Mouse (Mus musculus): ENCODE data around the gene Dock4. TPM values are rescaled to one million over a fixed set of nuclear protein-coding genes. Genes with fewer than 3 reads are reported as not detected.

The Dock4 gene
- total RNA-seq, 2 experiments from 2014 or later = 253 to 265 TPM

DNA sequence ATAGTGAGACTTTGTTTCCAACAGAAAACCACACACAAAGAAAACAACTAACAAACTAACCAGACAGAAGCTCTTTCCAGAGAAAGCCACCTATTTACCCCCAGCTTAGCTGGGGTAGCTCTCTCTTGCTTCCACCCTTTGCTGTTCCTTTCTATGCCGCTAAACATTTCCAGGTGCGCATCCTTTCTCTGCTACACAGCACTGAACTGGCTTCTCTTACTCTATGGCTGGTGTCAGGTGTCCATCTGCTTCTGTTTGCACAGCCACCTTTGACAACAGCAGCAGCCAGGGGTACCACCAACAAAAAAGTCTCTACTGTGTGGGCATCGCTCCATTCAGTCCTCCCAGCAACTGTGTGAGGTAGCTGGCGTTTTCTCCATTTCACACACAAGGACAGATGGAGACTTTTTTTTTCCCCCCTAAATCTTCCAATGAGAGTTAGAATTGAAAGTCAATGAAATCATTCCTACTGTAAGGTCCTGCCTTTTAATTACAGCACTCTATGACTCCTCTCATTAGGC, 122.7 kb downstream of the Dock4 start:
- no peak for TF ChIP-seq CTCF (conservative IDR thresholded peaks at IDR 0.05)
- DNase-seq (ENCODE audit: low spot score in 2 of 2) = no peak
- H3K27ac ChIP-seq = no peak overlapping the region
- H3K4me3 ChIP-seq = no peak overlapping the region

DNA sequence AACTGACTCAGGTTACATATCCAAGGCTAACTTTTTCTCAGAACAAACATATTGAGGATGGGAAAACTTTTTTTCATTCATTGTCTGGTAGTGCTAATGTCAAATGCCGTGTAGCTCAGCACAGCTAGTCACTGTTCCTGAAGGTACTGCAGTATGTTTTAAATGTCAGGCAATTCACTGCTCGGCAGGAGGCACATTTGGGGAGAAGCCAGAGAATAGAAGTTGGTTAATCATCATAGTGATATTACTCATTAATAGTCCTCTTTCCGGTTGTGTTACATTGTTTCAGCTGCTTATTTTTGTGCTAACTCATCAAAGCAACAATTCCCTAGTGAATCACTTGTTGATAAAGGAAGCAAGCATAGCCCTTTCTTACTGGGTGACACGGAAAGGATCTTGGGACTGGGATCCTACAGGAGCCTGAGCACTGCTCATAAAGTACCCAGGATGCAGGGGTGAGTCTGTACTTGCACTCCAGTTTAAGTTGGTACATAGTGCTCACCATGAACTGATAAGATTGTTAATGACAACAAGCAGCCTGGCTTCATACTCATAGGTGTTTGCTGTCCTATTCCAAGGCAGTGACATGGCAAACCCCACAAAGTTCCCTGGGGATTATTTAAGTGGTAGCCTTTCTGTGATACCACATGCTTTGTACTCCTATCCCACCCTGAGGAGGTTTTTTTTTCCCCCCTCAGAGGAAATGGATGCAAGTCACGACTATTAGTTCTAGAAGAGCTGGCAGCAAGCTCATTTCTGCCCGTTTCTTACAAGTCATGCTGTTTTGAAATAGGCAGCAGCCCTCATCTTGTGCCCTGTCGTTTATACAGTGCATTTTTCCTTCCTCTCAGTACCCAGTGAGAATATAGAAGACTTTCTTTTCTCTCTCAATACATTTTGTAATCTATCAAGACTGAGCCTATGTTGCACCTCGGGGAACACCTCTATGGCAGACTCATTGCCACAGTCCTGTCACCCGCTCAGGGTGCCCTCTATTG, 123.5 kb downstream of the Dock4 start:
- no peak for TF ChIP-seq CTCF (conservative IDR thresholded peaks at IDR 0.05)
- H3K4me3 ChIP-seq = no peak overlapping the region
- peak overlapping the region; percentile 50 for H3K27ac ChIP-seq
- DNase-seq (ENCODE audit: low spot score in 2 of 2) = peak in 1 of 2 experiments; percentile 41

DNA sequence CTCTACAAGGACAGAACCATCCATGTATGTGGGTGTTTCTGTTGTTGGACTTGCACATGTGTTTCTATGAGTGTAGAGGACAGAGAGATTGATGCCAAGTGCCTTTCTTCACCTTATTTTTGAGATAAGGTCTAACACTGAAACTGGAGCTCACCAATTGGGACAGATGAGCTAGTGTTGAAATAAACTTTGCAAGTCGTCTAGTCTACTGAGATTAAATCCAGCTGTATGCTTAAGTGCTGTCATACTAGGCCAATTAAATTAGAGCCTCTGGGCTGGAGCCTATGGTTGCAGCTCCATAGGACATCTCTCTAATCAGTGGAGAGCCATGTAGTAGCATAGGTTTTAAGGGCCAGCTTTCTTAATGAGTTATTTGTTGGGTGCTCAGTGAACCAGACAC, 124.5 kb downstream of the Dock4 start:
- TF ChIP-seq CTCF (conservative IDR thresholded peaks at IDR 0.05) = no peak
- no peak for DNase-seq (ENCODE audit: low spot score in 2 of 2)
- Histone ChIP-seq H3K27ac (no peak overlapping the region), H3K4me3 (no peak overlapping the region)

DNA sequence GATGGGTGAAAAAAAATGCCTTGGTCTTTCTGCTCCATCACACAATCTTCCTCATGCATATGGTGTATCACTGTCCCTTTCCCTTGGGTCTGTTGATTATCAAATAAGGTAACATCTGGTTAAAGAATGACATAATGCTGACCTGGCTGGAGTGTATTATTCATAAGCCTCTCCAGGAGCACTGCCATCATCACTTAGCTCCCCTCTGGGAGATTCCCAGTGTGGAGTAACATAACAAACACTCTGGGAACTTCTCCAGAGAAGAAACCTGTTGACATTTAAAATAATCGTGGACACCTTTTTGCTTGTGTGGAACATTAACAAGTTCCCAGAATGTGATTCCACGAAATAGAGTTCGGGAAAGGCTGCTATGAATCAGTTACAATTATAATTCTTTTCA, 128.3 kb downstream of the Dock4 start:
- DNase-seq (ENCODE audit: low spot score in 2 of 2) = no peak
- H3K4me3 ChIP-seq = no peak overlapping the region
- H3K27ac ChIP-seq = no peak overlapping the region
- no peak for TF ChIP-seq CTCF (conservative IDR thresholded peaks at IDR 0.05)

DNA sequence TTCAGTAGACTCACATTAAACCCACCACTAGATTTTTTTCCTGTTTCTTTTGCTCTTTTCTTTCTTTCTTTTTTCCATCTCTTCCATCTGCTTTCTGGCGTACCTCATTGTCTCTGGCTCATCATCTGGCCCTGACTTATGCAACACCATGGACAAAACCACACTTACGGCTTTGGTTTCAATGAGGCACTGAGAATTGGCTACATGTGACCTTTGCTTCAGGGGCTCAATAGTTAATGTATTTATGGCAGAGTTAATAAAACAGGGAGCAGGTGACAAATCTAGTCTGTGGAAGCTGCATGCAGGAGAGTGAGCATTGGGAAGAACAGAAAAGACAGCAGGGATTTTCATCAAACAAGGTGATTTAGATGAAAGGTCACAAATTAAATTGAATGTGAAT, 131.0 kb downstream of the Dock4 start:
- no peak for DNase-seq (ENCODE audit: low spot score in 2 of 2)
- H3K27ac ChIP-seq = peak overlapping the region; percentile 3; the same call in 1 of the 2 replicates
- no peak for TF ChIP-seq CTCF (conservative IDR thresholded peaks at IDR 0.05)
- H3K4me3 ChIP-seq = no peak overlapping the region

DNA sequence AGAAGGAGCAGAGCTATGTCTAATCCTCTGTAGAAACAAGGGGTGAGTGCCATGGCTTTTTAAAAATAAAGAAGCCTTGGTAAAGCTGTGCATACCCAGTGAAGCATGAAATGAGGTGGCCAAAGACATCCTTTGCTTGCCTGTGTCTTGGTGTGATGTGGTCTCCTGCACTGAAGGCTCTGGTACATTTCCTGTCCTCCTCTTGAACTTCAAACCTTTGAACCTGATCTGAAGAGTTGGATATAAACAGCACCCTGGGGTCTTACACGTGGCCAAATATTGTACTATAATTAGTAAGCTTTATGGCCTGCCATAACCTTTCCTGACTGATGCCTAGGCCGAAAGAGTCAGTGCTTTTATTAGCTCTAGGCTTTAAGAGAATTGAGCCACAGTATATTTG, 134.6 kb downstream of the Dock4 start:
- no peak for DNase-seq (ENCODE audit: low spot score in 2 of 2)
- no peak for TF ChIP-seq CTCF (conservative IDR thresholded peaks at IDR 0.05)
- no peak overlapping the region for H3K27ac ChIP-seq
- no peak overlapping the region for H3K4me3 ChIP-seq

DNA sequence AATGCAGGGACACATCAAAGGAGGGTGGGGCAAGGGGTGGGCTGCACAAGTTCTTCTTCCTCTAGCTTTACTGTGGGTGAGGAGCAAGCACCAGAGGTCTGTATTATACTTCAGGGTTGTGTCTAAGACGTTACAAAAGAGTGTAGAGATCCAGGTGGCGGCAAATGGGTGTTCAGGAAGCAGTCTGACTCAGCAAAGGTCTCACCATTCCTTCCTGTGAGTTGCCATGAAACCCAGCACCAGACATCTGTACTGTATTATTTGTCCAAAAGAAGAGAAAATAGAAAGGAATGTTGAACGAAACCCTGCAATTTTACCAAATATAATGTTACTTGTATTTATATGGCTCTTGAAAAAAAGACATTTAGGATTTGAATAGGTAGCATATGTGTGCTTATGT, 135.3 kb downstream of the Dock4 start:
- DNase-seq (ENCODE audit: low spot score in 2 of 2) = no peak
- Histone ChIP-seq H3K4me3 (no peak overlapping the region), H3K27ac (peak overlapping the region; percentile 29; the same call in 1 of the 2 replicates)
- TF ChIP-seq CTCF (conservative IDR thresholded peaks at IDR 0.05) = no peak

DNA sequence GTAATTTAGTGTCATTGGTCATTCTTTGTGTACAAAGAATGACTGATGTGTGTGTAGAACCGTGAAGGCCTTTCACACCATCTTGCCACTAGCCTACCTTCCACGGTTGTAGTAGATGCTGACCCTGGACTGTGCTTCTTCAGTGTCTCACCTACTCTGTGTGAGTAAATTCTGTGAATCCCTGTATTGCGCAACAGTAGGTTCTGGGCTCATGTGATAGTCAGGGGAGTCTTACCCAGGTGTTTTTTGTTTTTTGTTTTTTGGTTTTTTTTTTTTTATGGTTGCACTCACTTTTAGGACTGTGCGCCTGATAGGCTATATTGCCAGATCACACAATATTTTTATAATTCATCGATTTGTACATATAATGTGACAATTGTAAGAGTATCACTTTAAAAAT, 136.3 kb downstream of the Dock4 start:
- Histone ChIP-seq H3K27ac (no peak overlapping the region), H3K4me3 (no peak overlapping the region)
- no peak for TF ChIP-seq CTCF (conservative IDR thresholded peaks at IDR 0.05)
- no peak for DNase-seq (ENCODE audit: low spot score in 2 of 2)

DNA sequence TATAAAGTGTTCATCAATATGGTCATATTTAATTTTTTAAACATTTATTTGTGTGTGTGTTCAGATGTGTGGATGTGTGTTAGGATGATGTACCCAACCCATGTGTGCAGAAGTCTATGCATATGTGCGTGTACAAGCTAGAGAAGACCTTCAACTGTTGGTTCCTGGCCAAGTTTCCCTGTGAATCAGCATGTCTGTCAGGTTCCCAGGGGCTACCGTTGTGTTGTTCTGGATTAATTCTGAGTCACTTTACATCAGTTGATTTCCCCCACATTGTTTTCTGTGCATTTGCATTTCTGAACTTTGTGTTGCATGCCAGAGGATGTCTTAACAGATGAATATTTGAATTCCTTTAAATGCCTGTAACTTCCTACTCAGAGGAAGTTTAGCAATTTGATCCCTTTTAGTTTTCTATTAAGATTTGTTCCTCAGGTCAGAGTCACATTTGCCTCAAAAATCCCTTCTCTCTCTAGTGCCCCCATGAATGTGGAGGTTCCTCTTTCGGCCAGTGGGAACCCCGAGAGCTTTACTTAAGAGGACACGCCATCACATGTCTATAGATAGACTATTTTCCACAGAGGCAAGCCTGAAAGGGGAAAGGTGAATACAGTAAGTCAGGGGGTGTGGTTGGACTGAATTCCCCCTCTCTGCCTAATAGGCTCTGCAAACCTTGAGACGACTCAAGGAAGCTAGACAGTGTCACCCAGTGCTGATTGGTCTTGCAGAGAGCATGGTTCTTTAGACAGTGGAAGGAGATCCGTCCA, 139.0 kb downstream of the Dock4 start:
- no peak for TF ChIP-seq CTCF (conservative IDR thresholded peaks at IDR 0.05)
- DNase-seq (ENCODE audit: low spot score in 2 of 2) = no peak
- peak overlapping the region; percentile 54; the same call in 1 of the 2 replicates for H3K27ac ChIP-seq
- H3K4me3 ChIP-seq = no peak overlapping the region

DNA sequence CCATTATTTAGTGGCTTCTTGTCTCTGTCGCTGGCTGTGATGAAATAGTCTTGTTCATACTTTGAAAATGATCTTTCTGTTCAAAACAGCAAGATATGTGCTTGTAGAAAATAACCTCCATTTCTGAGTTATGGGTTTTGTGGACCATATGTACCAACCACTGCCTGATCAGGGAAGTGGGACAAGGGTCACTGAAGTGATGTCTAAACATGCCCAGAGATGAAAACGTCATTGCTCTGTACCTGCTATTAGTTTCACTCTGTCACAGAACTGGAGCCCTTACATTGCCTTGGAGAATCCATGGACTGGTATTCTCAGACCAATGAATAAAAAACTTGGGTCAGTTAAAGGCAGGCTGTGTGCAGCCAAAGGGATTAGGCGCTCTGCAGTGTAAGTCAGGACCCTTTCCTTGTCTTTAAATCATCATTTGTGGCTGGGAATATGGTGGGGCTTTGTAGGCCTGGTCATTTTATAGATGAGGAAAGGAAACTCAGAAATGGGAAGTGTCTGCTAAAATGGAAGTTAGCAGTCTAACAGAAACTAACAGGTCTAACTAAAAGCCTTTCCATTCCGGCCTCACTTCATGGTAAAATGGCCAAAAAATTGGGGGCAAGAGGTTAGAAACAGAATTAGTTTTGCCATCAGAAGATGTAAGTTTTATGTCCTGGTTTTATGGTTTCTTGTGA, 139.8 kb downstream of the Dock4 start:
- DNase-seq (ENCODE audit: low spot score in 2 of 2) = no peak
- Histone ChIP-seq H3K4me3 (no peak overlapping the region), H3K27ac (peak overlapping the region; percentile 54)
- no peak for TF ChIP-seq CTCF (conservative IDR thresholded peaks at IDR 0.05)

DNA sequence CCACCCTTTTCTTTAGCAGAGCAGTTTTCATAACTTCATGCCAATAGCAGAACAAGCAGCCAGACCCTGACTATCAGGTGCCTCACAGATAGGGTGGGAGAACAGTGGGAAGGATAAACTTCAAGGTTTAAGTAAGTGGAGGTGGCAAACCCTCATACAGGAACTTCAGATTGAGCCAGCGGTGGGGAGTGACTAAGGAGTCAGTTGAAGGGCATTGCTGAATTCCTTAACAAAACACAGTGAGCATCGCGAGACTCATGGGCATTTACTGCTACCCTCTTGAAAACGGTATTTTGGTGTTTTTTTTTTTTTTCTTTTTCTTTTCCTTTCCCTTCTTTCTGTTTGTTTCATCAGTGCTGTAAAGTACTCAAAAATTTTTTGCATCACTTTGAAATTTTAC, 148.4 kb downstream of the Dock4 start:
- H3K27ac ChIP-seq = peak overlapping the region; percentile 36; the same call in 1 of the 2 replicates
- DNase-seq (ENCODE audit: low spot score in 2 of 2) = no peak
- no peak for TF ChIP-seq CTCF (conservative IDR thresholded peaks at IDR 0.05)
- no peak overlapping the region for H3K4me3 ChIP-seq

DNA sequence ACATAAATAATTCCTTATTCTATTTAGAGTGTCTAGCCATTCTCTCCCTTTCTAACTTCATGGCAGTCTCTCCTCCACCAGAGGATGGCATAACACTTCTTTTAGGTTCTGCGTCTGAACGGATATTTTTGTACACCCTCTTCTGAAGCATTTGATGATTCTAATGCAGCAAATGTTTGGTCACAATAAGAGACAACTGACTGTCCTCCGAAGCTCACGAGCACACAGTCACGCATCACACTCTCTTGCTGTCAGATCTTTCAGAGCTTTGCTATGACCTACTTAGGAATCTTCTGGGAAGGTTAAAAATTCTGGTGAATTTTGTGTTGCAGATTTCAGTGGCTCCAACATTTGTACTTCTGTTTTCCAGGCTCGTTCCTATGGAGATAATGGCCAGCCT, 149.7 kb downstream of the Dock4 start:
- TF ChIP-seq CTCF (conservative IDR thresholded peaks at IDR 0.05) = peak; percentile 53
- no peak overlapping the region for H3K4me3 ChIP-seq
- no peak for DNase-seq (ENCODE audit: low spot score in 2 of 2)
- peak overlapping the region; percentile 74 for H3K27ac ChIP-seq

All from layer of hippocampus, adult 2 months (tissue).